Mouse (Mus musculus) heart, postnatal 36 days (tissue): Measurements from ENCODE around the gene Atg16l2. TPM values are rescaled to one million over a fixed set of nuclear protein-coding genes. Genes with fewer than 3 reads are reported as not detected.

Experiments used
- DNase-seq, 2 experiments: peaks; one replicate each; pipeline ENCODE4 v3.0.0; 2021 to 2022
- intact Hi-C: fragments of 180-260 bp; cut with DNase I; formaldehyde crosslinking; loops from one replicate; pipeline ENCODE4 v1.15.1; 2025
- total RNA-seq, 2 experiments: library from RNA; stranded (reverse); gene quantifications; 2 replicates each; pipeline ENCODE4 v1.2.3; 2021

Gene Atg16l2
- total RNA-seq, 2 experiments from 2014 or later: 8.6 to 12.7 TPM

- intact Hi-C loops: no loop called here
- no peak for DNase-seq
Measured at GRCm38 (mm10) chr7:101293611-101294010, 8.4 kb downstream of the Atg16l2 start.

GRCm38 (mm10) chr7:101293138-101293537 lies 8.9 kb downstream of the Atg16l2 start:
- no peak for DNase-seq
- intact Hi-C loops: no loop called here

- intact Hi-C loops: no loop called here
- DNase-seq: no peak
Measured at GRCm38 (mm10) chr7:101292696-101293095, 9.4 kb downstream of the Atg16l2 start.

GRCm38 (mm10) chr7:101292086-101292485 lies 10.0 kb downstream of the Atg16l2 start:
- DNase-seq: no peak
- intact Hi-C loops: no loop called here

GRCm38 (mm10) chr7:101291641-101292040 lies 10.4 kb downstream of the Atg16l2 start:
- intact Hi-C loops: no loop called here
- no peak for DNase-seq

- intact Hi-C loops: no loop called here
- no peak for DNase-seq
Measured at GRCm38 (mm10) chr7:101291211-101291610, 10.8 kb downstream of the Atg16l2 start.

GRCm38 (mm10) chr7:101290401-101290800 lies 11.7 kb downstream of the Atg16l2 start:
- intact Hi-C loops: no loop called here
- no peak for DNase-seq

- DNase-seq: peak; percentile 60 to 67
Measured at GRCm38 (mm10) chr7:101288436-101288835, 13.6 kb downstream of the Atg16l2 start.

GRCm38 (mm10) chr7:101287820-101288219 lies 14.2 kb downstream of the Atg16l2 start:
- no peak for DNase-seq
- intact Hi-C loops: loop anchor here (1.0 to 5.0 kb wide), 4 partner anchors 56 to 302 kb away; no protein-coding TSS in a partner anchor

More at GRCm38 (mm10) chr7:101288436-101288835, 13.6 kb downstream of the Atg16l2 start:
- intact Hi-C loops: loop anchor here (1.0 to 5.0 kb wide), 4 partner anchors 56 to 302 kb away; no protein-coding TSS in a partner anchor

- no peak for DNase-seq
- intact Hi-C loops: loop anchor here (5.0 kb wide), 2 partner anchors 55 to 180 kb away; no protein-coding TSS in a partner anchor
Measured at GRCm38 (mm10) chr7:101286891-101287290, 15.2 kb downstream of the Atg16l2 start.

- no peak for DNase-seq
- intact Hi-C loops: no loop called here
Measured at GRCm38 (mm10) chr7:101284504-101284903, 17.5 kb downstream of the Atg16l2 start.

- DNase-seq: no peak
- intact Hi-C loops: no loop called here
Measured at GRCm38 (mm10) chr7:101282721-101283120, 19.3 kb downstream of the Atg16l2 start.

GRCm38 (mm10) chr7:101272466-101273160 lies 29.4 kb downstream of the Atg16l2 start:
- intact Hi-C loops: no loop called here
- no peak for DNase-seq

- DNase-seq: no peak
- intact Hi-C loops: no loop called here
Measured at GRCm38 (mm10) chr7:101271602-101272001, 30.4 kb downstream of the Atg16l2 start.

- no peak for DNase-seq
- intact Hi-C loops: no loop called here
Measured at GRCm38 (mm10) chr7:101267457-101268259, 34.4 kb downstream of the Atg16l2 start.

GRCm38 (mm10) chr7:101263511-101263910 lies 38.5 kb downstream of the Atg16l2 start:
- intact Hi-C loops: no loop called here
- no peak for DNase-seq

GRCm38 (mm10) chr7:101261941-101262546 lies 40.0 kb downstream of the Atg16l2 start:
- intact Hi-C loops: no loop called here
- no peak for DNase-seq

GRCm38 (mm10) chr7:101258482-101258881 lies 43.6 kb downstream of the Atg16l2 start:
- no peak for DNase-seq
- intact Hi-C loops: no loop called here

- intact Hi-C loops: no loop called here
- DNase-seq: no peak
Measured at GRCm38 (mm10) chr7:101253071-101253470, 49.0 kb downstream of the Atg16l2 start.

GRCm38 (mm10) chr7:101249173-101249572 lies 52.9 kb downstream of the Atg16l2 start:
- DNase-seq: no peak
- intact Hi-C loops: no loop called here

GRCm38 (mm10) chr7:101248760-101249159 lies 53.3 kb downstream of the Atg16l2 start:
- intact Hi-C loops: no loop called here

More at GRCm38 (mm10) chr7:101248760-101249159, 53.3 kb downstream of the Atg16l2 start:
- no peak for DNase-seq
